Mouse (Mus musculus) urinary bladder, adult 2 months (tissue): ENCODE results near the gene Slc7a9. TPM values are rescaled to one million over a fixed set of nuclear protein-coding genes. Genes with fewer than 3 reads are reported as not detected.

Source experiments
- DNase-seq: peaks from one replicate; pipeline ENCODE4 v3.0.0; 2022; ENCODE audit warnings: low spot score
- polyA plus RNA-seq: library from polyadenylated mRNA; depleted of rRNA; stranded (reverse); fragments of >200 nt; gene quantifications from 2 replicates; pipeline ENCODE4 v1.2.3, GENCODE M21; 2012; rRNA removed

Slc7a9 gene
- polyA plus RNA-seq: 0.03 and 0.04 TPM in 2 replicates

GRCm38 (mm10) chr7:35447996-35448846, at the start of gene Slc7a9:
Gene Slc7a9, plus strand, starts transcription at chr7:35448796.
- DNase-seq: no peak

DNA sequence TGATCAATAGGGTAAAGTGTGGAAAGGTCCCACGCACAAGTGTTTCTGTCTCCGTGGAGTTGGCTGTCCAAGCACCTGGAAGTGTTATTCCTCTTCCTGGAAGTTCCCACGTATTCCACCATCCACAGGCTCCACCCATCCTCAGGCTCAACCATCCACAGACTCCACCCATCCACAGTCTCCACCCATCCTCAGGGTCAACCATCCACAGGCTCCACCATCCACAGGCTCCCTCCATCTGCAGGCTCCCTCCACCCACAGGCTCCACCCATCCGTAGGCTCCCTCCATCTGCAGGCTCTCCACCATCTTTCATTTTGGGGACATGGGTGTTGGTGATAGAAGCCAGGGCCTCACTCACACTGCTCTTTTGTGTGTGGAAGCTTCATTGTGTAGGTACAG, 47.4 kb upstream of the Slc7a9 start:
- DNase-seq: no peak

DNA sequence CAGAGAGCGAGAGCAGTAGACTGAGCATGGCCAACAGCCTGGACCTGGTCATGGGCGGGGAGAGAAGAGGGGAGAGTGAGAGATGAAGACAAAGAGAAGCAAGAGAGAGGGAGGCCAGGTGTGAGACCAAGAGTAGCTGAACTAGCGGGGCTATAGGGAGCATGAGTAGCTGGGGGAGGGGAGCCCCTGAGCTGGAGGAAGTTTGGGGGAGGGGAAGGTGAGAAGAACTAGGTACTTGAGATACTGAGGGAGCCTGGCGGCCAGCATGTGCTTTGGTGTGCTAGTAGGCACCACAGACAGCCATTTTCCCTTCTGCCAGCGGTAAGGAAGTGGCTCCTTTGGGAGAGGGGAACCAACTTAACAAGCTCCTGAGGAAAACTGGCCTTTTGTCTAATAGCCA, 33.4 kb upstream of the Slc7a9 start:
- no peak for DNase-seq

GRCm38 (mm10) chr7:35415801-35416653, 32.6 kb upstream of the Slc7a9 start:
- no peak for DNase-seq

DNA sequence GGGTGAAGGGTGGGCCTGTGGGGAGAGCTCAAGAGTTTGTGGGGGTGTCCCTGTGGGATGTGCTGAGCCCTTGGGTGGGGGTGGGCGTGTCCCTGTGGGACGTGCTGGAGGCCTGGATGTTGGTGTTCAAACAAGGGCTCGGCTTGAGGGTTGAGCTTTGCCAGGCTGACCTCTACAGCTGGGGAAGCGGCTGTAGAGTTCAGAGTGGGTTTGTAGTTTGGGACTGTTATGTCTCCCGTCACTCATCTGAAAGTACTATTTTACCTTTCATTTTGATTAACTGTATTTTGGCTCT, 32.0 kb upstream of the Slc7a9 start:
- DNase-seq: no peak

DNA sequence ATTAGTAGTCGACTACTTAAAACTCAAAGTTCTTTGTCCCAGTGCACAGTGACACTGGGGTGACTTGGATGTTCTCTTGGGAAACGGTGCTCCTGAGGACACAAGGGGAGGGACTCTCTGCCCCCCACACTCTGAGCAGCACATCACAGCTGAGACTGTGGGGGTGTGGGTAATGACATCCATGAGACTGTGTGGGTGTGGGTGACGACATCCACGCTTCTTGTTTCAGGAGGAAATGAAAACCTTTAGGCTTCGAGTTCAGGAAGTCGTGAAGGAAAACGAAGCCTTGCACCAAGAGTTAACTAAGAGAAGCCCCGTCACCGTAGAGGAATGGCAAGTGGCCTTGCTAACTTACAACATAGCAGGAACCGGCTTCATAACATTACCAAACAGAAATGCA, 25.5 kb upstream of the Slc7a9 start:
- no peak for DNase-seq

- no peak for DNase-seq
Measured at GRCm38 (mm10) chr7:35428146-35428545, 20.4 kb upstream of the Slc7a9 start.

DNA sequence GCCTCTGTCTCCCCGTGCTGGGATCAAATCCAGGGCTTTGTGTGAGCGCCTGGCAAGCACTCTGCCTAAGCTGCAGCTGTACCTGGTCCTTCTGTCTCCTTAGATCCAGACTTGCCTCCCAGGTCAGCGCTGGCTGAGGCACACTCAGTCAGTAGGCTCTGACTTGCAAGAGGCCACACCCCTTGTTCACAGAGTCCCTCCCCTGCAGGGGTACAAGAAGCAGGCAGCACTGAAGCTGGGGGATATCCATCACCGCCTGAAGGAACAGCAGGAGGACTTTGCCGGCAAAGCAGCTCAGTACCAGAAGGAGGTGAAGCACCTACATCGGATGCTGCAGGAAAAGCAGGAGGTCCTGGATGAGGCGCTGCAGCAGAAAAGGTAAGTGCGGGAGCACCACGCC, 13.3 kb upstream of the Slc7a9 start:
- no peak for DNase-seq

- no peak for DNase-seq
Measured at GRCm38 (mm10) chr7:35447501-35447900, 1.1 kb upstream of the Slc7a9 start.

DNA sequence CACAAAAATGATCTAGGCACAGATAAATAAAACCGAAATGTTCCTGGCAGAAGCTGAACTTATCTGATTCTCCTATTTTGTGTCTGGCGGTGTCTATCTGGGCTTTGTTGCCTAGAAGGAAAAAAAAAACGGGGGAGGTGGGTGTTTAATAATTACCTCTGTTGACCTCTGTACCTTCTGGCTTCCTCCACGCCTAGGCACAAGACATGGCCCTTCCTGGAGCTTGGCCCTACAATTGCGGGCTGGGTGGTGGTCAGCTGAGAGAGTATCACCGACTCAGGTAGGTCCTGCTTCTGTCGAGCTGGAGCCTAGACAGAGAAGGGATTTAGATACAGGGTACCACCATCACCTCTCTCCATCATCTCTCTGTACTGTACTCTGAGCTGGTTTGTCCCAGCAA, 271 bp downstream of the Slc7a9 start:
- DNase-seq: no peak

DNA sequence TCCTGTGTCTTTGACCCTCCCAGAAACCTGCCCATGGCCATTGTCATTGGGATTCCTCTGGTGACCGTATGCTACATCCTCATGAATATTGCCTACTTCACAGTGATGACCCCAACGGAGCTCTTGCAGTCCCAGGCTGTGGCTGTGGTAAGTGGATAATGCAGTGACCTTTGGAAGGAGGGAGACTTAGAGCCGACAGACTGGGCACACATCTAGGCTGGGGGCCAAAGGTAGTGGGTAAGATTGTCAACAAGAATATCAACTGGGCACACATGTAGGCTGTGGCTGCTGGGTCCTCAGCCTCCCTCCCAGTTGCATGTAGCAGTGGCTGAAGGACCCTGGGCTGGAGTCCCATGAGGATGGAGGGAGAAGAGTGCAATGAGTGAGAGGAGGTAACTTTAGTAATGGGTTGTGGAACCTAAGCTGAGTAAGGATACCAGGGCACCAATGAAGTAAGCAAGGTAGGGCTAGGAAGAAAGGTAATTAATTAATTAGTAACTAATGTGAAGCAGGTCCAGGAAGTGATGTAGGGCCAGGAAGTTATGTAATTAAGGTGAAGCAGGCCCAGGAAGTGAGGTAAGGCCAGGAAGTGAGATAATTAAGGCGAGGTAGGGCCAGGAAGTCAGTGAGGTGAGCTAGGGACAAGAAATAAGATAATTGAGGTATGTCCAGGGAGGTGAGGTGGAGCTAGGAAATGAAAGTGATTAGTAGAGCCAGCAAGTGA, 7.7 kb downstream of the Slc7a9 start:
- DNase-seq: no peak

- no peak for DNase-seq
Measured at GRCm38 (mm10) chr7:35460971-35461370, 12.4 kb downstream of the Slc7a9 start.

- DNase-seq: no peak
Measured at GRCm38 (mm10) chr7:35465027-35465426, 16.4 kb downstream of the Slc7a9 start.

DNA sequence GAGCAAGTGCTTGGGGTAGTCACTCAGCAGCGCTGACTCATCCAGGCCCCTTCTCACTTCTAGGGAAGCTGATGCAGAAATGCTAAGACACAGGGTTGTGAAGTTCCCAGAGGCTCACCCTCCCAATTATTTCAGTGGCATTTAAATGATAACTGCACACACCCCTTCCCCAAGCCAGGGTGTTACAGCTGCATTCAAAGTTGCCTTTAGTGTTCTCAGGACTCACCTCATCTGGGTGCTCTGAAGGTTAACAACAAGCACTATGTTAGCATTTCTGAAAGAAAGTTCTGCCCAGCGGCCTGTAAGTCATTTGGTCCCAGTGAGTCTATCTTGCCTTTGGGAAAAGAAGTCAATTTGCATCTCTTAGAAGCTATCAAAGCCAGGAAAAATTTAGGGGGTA, 19.3 kb downstream of the Slc7a9 start:
- no peak for DNase-seq

GRCm38 (mm10) chr7:35470794-35471193, 22.2 kb downstream of the Slc7a9 start:
- no peak for DNase-seq

- no peak for DNase-seq
Measured at GRCm38 (mm10) chr7:35476457-35476856, 27.9 kb downstream of the Slc7a9 start.

GRCm38 (mm10) chr7:35485126-35485525, 36.5 kb downstream of the Slc7a9 start:
- no peak for DNase-seq

DNA sequence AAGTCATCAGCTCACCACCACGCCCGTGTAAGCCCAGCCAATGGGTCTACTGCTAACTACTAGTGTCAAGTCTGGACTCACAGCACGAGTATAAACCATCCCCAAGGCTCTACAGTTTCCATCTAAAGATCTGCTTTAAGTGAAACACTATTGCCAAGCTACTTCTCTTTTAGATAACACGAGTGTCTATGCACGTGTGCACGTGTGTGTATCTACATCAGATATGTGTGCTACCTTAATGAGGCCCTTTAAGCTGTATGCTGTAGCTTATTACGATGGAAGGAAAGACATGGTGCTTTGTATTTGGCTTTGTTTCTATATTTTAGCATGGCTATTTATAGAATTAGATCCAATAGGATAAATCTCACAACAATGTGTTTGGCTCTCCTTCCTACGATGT, 38.0 kb downstream of the Slc7a9 start:
- no peak for DNase-seq

GRCm38 (mm10) chr7:35490186-35490585, 41.6 kb downstream of the Slc7a9 start:
- no peak for DNase-seq

- no peak for DNase-seq
Measured at GRCm38 (mm10) chr7:35491005-35491404, 42.4 kb downstream of the Slc7a9 start.

GRCm38 (mm10) chr7:35497516-35497915, 48.9 kb downstream of the Slc7a9 start:
- no peak for DNase-seq

- DNase-seq: no peak
Measured at GRCm38 (mm10) chr7:35501995-35502394, 53.4 kb downstream of the Slc7a9 start.
